Mouse (Mus musculus): ENCODE measurements around the gene Tpte.

The Tpte gene

GRCm38 (mm10) chr8:22376903-22377302 is 93.7 kb downstream of the Tpte start:
- DNase-seq (ENCODE audit: low spot score): no peak

- DNase-seq (ENCODE audit: low spot score): no peak
Measured at GRCm38 (mm10) chr8:22380934-22381333, 97.7 kb downstream of the Tpte start.

DNA sequence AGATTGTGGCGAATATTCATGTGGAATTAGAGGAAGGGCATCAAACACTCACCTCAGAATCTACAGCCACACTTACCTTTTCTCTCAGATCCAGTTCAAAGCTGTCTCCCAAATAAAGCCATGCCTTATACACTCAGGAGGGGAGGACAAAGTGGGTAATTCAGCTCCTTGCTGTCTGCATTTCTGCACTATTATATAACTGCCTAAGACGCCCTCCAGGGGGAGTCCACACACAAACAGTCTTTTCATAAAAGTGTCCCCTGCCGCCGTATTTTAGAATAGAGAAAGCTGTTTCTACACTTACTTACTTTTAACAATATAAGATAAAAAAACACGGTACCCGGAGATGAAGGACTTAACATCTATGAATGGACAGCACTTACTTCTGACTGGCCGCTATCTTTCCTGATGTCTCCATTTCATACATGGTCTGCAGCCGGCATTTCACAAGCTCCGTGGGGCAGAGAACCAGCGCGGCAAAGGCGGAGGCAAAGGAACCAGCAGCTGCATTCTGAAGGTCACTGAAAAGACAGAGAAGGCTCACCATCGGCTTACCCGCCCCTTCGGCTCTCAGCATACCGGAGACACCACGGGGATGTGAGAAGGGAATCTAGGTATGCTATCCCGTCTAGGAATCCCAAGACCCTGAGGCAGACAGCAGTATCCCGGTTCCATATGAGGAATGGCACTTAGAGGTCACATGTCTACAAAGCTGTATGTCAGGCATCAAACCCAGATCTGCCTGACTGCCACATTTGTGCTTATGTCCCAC is 99.8 kb downstream of the Tpte start:
- no peak for DNase-seq (ENCODE audit: low spot score)

- DNase-seq (ENCODE audit: low spot score): no peak
Measured at GRCm38 (mm10) chr8:22385158-22385557, 101.9 kb downstream of the Tpte start.

GRCm38 (mm10) chr8:22389874-22390273 is 106.6 kb downstream of the Tpte start:
- DNase-seq (ENCODE audit: low spot score): no peak

DNA sequence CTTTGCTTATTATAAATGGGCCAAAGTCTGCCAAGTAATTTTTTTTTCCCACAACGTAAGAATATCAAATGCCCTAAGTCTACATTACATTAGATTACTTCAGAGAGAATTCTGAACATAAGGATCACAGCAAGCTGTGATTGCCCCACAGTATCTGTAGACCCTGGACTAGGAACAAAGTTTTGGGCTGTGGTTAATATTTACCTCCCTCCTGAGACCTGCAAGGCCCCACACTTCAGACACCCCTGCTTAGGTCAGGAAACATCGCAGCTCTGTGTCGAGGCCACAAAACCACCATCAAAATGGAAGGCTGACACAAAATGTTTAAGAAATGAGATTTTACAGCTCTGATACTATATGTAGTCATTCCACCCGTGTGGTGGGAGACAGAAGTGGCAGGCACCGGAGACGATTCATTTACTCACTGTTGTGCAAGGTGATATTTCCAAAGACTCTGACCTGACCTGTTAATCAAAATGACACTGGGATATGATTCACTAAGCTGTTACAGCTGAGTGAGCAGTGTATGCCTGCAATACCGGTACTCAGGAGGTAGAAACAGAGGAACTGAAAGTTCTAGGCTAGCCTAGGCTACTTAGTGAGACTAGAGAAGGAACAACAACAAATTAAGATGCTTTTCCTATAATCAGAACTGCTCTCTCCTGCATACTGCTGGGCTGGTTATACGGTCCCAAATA is 107.7 kb downstream of the Tpte start:
- no peak for DNase-seq (ENCODE audit: low spot score)

DNA sequence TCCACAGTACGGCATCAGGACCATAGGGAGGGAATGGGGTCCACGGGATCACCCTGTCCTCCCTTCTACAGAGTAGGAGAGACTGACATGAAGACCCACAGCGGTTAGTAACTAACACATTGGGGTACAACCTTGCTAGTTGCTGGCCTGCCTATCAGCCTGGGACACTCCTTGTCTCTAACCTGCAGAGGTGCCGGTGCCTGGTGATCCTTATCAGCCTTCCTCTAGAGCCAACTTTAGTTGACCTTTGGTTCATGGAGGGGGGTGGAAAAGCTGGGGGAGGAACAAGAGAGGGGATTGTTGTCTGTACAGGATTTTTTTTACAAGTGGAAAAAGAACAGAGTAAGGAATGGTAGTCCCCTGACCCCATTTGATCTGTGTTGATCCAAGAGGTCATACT is 111.2 kb downstream of the Tpte start:
- DNase-seq (ENCODE audit: low spot score): no peak

DNA sequence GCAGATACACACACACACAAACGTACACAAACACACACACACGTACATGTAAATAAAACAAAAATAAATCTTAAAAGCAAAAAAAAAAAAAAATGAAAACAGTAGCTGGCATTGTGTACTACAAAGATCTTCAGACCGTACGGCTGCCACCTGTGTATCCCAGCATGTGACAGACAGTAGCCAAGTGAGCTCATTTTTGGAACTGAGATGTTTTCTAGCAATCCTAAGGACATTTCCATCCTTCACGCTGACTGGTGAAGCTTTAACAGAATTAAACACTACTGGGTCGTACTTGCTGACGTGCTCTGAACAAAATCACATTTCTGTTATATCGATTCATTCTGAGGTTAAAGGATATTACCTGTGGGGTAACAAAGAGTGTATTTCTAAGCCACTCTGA is 112.0 kb downstream of the Tpte start:
- no peak for DNase-seq (ENCODE audit: low spot score)

DNA sequence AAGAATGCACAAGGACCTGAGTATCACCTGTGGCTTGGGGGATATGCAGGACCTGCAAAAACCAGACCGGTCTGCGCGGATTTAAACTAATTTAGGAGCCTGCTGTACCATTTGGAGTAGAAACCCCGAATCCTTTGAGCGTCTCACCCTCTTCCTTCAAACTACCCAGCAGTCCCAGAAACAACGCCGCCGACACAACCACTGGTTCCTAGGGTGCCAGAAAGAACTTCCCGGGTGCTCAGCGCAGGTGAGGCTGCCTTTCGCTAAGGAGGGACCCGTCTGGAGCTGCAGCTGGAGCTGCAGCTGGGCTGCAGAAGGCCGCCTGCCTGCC is 114.5 kb downstream of the Tpte start:
- peak; percentile 26 for DNase-seq (ENCODE audit: low spot score)

GRCm38 (mm10) chr8:22398142-22398951 is 115.1 kb downstream of the Tpte start, which contains the start of gene Slc25a15:
TSS of gene Slc25a15 (minus strand) at chr8:22398597.
- DNase-seq (ENCODE audit: low spot score): peak; percentile 69

- no peak for DNase-seq (ENCODE audit: low spot score)
Measured at GRCm38 (mm10) chr8:22399285-22399880, 116.1 kb downstream of the Tpte start.

- DNase-seq (ENCODE audit: low spot score): no peak
Measured at GRCm38 (mm10) chr8:22400593-22400992, 117.4 kb downstream of the Tpte start.

DNA sequence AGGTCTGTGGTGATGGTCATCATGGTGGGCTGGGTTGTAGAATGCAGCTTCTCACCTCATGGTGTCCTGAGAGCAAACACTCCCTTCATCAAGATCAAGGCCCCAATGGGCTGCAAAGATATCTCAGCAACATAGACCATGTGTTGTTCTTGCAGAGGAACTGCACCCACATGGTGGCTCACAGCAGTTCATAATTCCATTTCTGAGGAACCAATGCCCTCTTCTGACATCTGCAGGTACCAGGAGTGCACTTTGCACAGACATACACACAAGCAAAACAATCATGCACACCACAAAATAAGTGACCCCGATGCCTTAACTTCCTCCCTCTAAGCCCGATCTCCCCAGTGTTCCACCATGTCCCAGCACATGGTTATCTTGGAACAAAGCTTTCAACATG is 120.0 kb downstream of the Tpte start:
- no peak for DNase-seq (ENCODE audit: low spot score)

- no peak for DNase-seq (ENCODE audit: low spot score)
Measured at GRCm38 (mm10) chr8:22405733-22406132, 122.5 kb downstream of the Tpte start.

- DNase-seq (ENCODE audit: low spot score): no peak
Measured at GRCm38 (mm10) chr8:22410688-22411281, 127.5 kb downstream of the Tpte start.

DNA sequence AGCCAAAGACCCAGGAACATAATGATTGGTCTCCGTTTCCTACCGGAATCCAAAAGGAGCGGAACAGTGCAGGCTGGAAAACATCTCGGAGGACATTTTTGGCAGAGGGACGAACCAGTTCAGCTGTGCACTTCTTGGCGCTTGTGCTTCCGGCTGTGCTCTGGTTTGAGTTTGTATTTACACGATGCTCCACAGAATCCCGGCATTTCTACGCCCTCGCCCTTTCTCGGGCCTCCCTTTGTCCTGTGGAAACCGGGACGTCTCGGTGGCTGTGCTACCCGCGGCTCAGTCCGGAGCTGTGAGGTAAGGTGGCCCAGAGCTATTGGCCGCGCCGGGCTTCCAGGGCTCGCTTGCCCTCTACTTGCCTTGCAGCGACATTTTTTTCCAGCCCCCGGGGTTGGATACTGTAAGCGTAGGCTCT is 128.1 kb downstream of the Tpte start, which contains the start of gene Mrps31:
Gene Mrps31 (plus strand): TSS at position 80 of the 421 bp plus-strand sequence.
- DNase-seq (ENCODE audit: low spot score): peak; percentile 90

GRCm38 (mm10) chr8:22411971-22412370 is 128.7 kb downstream of the Tpte start:
- peak; percentile 29 for DNase-seq (ENCODE audit: low spot score)

All from c-Kit-positive CD71-positive TER-119-positive erythroid progenitor cells, embryonic 14.5 days (primary cell).